Mouse (Mus musculus) adrenal gland, postnatal 36 days (tissue): Measurements from ENCODE around the gene Mtor. TPM values are rescaled to one million over a fixed set of nuclear protein-coding genes. Genes with fewer than 3 reads are reported as not detected.

Source experiments
- DNase-seq, 2 experiments: peaks; one replicate each; pipeline ENCODE4 v3.0.0; 2021; ENCODE audit warnings: mixed read lengths in 1 of 2
- total RNA-seq, 2 experiments: library from RNA; stranded (reverse); gene quantifications; 2 replicates each; pipeline ENCODE4 v1.2.3; 2021

Mtor gene
- total RNA-seq, 2 experiments from 2014 or later, result 72.5 to 86.2 TPM

DNA sequence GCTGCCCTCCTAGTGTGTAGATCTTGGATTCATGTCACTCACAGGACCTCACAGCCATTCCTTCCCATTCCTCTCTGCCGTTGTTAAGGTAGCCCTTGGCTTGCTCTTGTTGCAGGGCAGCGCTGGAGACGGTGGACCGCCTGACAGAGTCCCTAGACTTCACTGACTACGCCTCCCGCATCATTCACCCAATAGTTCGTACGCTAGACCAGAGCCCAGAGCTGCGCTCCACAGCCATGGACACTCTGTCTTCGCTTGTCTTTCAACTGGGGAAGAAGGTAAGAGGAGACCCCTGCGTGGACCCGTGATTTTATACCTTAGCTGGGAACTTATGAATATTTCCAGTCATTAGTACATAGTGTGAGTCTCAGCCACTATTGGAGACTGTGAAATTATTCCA lies 36.1 kb downstream of the Mtor start:
- no peak for DNase-seq

GRCm38 (mm10) chr4:148487841-148488240 lies 39.4 kb downstream of the Mtor start:
- DNase-seq, result no peak

DNA sequence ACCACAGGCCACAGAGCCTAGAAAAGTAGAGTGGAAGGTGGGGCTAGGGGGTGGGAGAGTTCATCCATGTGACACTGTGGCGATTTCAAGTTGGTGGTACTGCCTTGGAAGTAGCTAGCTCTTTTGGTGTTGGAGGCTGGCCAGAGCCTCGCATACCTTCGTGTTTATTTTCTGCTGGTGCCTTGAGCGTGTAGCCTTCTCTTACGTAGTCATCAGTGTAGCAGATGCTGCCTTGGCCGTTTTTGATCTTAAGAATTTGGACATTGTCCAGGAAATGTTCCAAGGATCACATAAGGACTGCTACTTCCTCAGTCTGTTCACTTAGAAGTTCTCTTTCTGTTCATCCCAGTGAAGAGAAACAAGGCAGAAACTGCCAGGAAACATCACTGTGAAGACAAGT lies 42.1 kb downstream of the Mtor start:
- peak; percentile 48 for DNase-seq

GRCm38 (mm10) chr4:148491448-148491847 lies 43.0 kb downstream of the Mtor start:
- peak in 1 of 2 experiments; percentile 31 for DNase-seq

DNA sequence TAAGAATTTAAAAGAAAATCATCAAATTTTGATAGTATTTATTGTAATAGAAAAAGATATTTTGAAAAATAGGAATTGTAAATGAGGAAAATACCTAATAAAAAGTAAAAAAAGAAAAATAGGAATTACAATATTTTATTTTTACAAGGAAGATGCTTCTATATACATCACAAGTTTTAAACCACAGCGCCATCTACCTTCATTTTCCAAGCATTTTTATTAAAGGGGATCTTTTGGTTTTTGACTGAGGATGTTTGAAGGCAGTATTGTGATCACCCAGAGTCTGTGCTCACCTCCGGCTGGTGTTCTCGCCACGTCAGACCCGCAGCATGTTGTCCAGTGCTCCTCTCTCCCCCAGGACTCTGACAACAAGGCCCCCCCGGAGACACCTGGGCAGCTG lies 46.7 kb downstream of the Mtor start:
- no peak for DNase-seq

DNA sequence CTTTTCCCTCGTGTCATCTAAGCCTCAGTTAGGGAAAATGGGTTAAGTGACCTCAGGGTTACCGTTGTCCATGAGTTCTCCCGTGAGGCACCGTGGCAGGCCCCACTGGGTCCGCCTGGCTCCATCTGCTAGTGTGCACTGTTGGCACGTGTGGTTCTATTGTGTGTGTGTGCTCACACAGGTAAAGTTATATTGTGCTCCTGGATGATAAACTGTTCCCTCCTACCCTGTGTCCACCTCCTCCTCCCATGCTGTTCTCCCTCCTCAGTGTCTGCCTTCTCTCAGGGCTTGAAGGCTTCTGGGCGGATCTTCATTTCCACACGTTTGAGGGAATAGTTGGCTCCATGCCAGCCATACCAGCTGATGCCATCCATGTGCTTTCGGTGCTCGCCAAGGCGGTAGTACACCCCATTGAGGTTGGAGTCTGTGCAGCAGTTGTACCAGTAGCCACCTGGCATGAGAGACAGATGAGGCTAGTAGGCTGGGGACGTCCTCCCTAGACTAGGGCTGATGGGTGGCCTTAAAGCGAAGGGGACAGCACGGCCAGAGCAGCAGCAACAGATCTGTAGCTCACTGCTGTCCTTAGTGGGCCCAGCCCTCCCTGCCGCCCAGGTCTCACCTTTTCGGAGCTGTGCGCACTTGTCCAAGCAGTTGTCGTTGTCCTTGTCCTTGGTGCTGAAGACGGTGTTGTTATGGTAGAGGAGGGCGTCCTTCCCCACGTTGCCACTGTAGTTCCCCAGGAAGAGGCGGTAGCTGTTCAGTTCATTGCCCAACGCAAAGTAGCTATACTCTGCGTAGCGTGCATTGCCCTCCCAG lies 47.7 kb downstream of the Mtor start:
- no peak for DNase-seq

GRCm38 (mm10) chr4:148500410-148500867 lies 52.0 kb downstream of the Mtor start, which contains the start of gene Angptl7:
Gene Angptl7 (minus strand): TSS chr4:148500460.
- no peak for DNase-seq

DNA sequence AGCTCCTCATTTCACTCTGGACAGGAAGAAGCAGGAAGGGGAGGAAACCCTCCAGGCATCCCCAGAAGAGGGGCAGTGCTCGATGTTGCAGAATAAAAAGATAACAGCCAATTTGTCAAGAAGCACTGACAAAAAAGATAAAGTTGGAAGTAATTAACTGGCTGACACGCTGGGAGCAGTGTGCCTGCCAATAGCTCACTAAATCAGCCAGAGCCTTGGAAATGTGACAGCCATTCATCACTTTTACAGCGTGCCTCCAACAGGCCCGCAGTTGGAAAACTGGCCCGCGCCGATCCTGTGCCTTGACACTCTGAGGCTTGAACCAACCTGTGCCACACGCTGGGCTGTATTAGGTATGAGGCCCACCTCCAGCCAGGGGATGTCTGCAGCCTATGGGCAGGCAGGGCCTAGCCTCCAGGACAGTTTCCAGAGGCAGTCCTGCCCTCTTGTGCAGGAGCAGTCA lies 56.1 kb downstream of the Mtor start:
- DNase-seq, result peak; percentile 37 to 57

- no peak for DNase-seq
Observed at GRCm38 (mm10) chr4:148507585-148507984, 59.2 kb downstream of the Mtor start.

DNA sequence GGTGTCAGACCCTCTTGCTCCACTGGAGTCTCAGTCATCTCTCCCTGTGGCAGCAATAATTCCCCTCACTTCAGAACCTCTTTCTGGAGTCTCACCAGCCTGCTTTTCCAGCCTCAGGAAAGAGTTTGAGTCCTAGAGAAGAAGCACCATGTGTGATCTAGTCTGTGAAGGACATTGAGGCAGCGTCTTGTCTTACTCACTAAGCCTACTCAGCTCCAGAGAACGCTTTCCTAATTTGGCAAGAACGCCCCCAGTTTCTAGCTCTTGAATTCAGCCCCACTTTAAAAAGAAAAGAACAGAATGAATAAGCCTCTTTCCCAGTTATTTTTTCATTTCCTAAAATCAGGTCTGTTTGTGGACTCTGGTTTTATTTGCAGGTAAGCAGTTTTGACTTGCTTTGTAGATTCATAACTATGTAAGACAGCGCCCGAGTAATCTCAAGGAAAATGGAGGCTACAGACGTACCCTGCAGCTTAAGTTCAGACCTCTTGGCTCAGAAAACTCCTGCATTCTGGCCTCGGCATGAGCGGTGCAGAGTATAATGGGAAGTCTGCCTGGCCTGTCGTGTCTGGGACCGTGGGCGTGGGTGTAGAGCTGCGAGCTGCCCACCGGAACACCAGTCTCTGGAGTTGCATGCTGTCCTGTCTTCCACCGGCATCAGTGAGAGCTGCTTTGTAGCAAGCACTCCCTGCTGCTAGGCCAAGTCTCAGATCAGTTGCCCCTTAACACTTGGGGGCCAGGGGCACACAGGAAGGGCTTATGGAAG lies 59.9 kb downstream of the Mtor start:
- DNase-seq, result no peak

DNA sequence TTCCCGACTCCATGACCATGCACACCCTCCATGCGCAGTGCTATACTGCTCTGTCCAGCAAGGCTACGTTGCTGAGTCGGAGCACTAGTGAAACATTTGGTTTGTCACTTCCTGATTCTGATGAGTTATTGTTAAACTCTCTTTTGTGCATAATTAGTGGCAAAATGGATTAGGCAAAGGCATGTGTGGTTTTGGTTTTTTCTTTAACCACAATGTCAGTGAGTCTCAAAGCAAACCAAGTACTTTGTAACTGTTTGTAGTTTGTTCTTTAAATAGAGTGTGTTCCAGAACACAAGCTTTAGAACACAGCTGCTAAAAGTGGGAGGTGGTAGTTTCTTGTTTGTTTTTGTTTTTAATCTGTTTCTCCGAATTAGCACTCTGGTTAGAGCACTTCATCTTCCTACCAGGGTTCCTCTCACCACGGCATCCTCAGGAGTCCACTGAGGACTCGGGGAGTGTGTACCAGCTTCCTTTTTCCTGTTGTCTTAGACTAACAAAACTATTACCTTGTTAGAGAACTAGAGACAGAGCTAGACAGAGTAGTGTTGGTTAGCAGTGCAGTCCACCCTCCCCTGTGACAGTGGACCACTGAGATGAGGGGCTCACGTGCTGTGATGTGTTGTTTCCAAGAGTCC lies 61.2 kb downstream of the Mtor start:
- DNase-seq, result no peak

DNA sequence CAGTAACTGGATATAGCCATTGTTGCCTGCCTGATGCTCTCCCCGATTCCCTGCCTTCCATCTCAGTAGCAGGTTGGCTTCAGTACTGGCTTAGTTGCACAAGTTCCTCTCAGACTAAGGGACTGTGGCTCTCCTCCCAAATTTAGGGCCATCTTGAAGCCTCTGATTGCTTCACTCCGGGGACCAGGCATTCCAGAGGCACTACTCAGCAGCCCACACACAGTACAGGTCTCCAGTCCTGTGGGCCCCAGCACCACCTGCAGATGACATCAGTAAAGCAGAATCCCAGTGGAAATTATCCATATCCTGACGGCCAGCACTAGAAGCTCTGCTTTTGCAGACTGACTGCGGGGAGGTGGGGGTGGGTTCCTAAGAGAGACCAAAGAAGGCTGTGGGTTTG lies 62.3 kb downstream of the Mtor start:
- DNase-seq, result no peak

- DNase-seq, result no peak
Observed at GRCm38 (mm10) chr4:148511334-148511733, 62.9 kb downstream of the Mtor start.

DNA sequence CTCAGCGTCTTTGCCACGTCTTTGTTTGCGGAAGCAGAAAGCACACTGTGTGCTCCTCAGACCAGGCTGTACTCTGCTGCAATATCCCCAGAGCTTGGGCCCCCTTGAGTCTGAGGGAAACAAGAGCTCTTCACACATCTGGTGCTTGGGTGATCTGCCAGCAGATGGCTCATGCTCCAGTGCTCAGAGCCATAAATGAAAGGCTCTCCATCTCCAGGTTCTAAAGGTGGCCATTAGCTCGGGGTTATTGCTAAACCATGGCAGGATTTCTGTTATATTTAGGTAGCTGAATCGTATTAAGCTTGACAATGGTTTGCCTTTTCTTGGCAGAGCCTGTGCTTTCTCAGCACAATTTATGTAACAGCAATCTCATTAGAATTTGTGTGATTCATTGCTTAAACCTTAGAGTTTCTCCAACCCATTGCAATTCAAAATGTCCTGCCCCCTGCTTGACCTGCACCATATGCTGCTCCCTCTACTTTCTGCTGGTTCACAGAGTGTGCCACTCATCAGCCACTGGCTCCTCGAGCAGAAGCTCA lies 64.7 kb downstream of the Mtor start:
- DNase-seq, result no peak

GRCm38 (mm10) chr4:148515313-148515712 lies 66.9 kb downstream of the Mtor start:
- peak in 1 of 2 experiments; percentile 18 for DNase-seq

DNA sequence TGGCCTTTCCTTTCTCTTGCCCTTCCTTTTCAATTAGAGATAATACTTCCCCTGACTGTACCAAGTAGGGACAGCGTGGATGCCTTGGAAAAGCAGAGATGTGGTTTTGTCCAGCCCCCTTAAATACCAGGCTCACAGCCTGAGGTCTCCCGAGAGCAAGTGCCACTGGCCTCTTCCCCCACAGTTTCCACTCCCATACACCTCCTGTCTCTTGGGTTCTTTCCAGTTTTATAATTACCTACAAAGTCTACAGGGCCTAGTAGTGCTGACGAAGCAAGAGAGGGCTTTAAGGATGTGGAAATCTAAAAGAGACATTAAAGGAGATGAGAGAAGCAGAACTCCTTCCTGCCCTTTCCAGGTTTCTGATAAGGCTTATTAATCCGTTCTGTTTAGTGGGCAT lies 69.4 kb downstream of the Mtor start:
- DNase-seq, result no peak

- no peak for DNase-seq
Observed at GRCm38 (mm10) chr4:148518235-148518795, 69.9 kb downstream of the Mtor start.

GRCm38 (mm10) chr4:148523538-148523937 lies 75.1 kb downstream of the Mtor start:
- no peak for DNase-seq

DNA sequence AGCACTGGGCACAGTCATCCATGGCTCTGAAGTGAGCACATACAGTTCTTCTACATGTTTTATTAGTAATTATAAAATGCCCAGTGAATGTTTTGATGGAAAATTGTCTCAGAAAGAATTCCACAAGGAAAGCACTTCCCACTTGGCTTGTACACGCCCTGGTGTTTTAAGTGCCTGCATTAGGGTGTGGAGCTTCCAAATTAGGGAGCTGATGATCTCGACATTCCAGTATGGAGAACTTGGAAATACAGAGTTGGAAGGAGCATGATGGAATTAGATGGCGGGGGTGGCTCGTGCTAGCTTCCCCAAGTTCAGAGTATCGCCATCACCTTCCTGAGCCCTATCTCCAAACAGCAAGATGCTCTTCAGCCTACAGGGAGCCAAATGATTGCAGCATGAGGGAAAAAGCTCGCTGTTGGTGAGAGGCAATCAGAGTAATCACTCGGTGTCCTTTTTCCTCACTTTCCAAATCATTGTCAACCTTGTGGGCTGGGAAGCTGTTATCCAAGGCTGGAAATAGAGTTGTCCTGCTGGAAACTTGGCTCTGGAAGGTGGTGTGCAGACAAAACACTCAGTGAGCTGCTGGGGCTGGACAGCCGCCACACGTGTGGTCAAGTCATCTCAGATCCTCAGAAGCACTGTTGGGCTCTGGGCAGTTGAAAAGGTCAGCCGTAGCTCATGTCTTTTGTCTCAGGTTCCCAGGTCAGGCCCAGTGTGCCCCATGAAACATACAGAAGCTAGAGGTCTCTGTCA lies 78.9 kb downstream of the Mtor start:
- DNase-seq, result no peak

- DNase-seq, result peak; percentile 12 to 22
Observed at GRCm38 (mm10) chr4:148530351-148530750, 81.9 kb downstream of the Mtor start.

GRCm38 (mm10) chr4:148530778-148531177 lies 82.4 kb downstream of the Mtor start:
- peak in 1 of 2 experiments; percentile 12 for DNase-seq
